ENCODE assay signal across 16 mouse cellular contexts in genomic region chr1:42353096-42353495, GRCm38 (mm10).
DNase-seq lines count a peak whose midpoint lies in the region; ATAC-seq lines count a peak whose summit lies in the region.
"Had no signal": no experiment of that assay in that cellular context is flagged by ENCODE, and none has a peak within 500 bp of the region (broad histone marks: within the 10 kb centered on the region; RNA-seq: fewer than 3 reads in every experiment).

No protein-coding gene starts in this region.

- no peaks in the 10 kb centered on the region for H3K36me3 ChIP-seq in lung, embryonic 15.5 days
- H3K36me3 ChIP-seq: embryonic facial prominence, embryonic 12.5 days; hindbrain, embryonic 15.5 days; limb, embryonic 12.5 days had no signal

- no peak for ATAC-seq in lung, embryonic 15.5 days (ENCODE audit: borderline replicate concordance, extremely low read depth, low FRiP score, low TSS enrichment)

- peak overlapping the region; percentile 35 for H3K4me2 ChIP-seq in lung, embryonic 15.5 days
- H3K4me2 ChIP-seq: embryonic facial prominence, embryonic 12.5 days; limb, embryonic 12.5 days had no signal

- H3K4me3 ChIP-seq in lung, embryonic 15.5 days: no peak overlapping the region
- H3K4me3 ChIP-seq: embryonic facial prominence, embryonic 12.5 days; hindbrain, embryonic 15.5 days; limb, embryonic 12.5 days; megakaryocyte, embryonic 14.5 days had no signal

- WGBS in lung, embryonic 15.5 days: 41% methylated on average over 8 of the region's 8 CpGs

- DNase-seq in cerebellum, postnatal 10 days: peak; percentile 36 to 53
- no peak for DNase-seq in cerebellum, adult 9-11 months
- peak; percentile 11 for DNase-seq in kidney, postnatal 10 days
- DNase-seq in kidney, adult 9 months: no peak
- DNase-seq in lung, adult 18-20 months: no peak
- peak; percentile 23 for DNase-seq in brain, adult 2 months (ENCODE audit: low read depth, low spot score)
- DNase-seq in thymus, postnatal 0 days (ENCODE audit: low spot score): no peak
- DNase-seq: adrenal gland, postnatal 36 days; kidney, adult 2 months; thymus, adult 18-20 months had no signal

- H3K27ac ChIP-seq in lung, embryonic 15.5 days: no peak overlapping the region
- H3K27ac ChIP-seq: embryonic facial prominence, embryonic 12.5 days had no signal

- H3K4me1 ChIP-seq in lung, embryonic 15.5 days: peaks cover 18% of the 10 kb centered on the region
- H3K4me1 ChIP-seq: megakaryocyte, embryonic 14.5 days had no signal

- H3K27me3 ChIP-seq in lung, embryonic 15.5 days: no peaks in the 10 kb centered on the region
- H3K27me3 ChIP-seq: CH12.LX; embryonic facial prominence, embryonic 12.5 days; hindbrain, embryonic 15.5 days; limb, embryonic 12.5 days; megakaryocyte, embryonic 14.5 days had no signal

- no peak overlapping the region for H3K9ac ChIP-seq in lung, embryonic 15.5 days
- H3K9ac ChIP-seq: embryonic facial prominence, embryonic 12.5 days; hindbrain, embryonic 15.5 days; limb, embryonic 12.5 days had no signal

- H3K9me3 ChIP-seq in lung, embryonic 15.5 days: no peaks in the 10 kb centered on the region
- H3K9me3 ChIP-seq: embryonic facial prominence, embryonic 12.5 days; hindbrain, embryonic 15.5 days; limb, embryonic 12.5 days had no signal

Comparison
In these comparisons a context has a peak if more than half of its experiments do, and no peak if none do; other contexts are left out.
1. DNase-seq: peak in cerebellum, postnatal 10 days (2 of 2), kidney, postnatal 10 days (single experiment) and brain, adult 2 months (single experiment); none in cerebellum, adult 9-11 months (single experiment), kidney, adult 9 months (single experiment), lung, adult 18-20 months (0 of 2) and thymus, postnatal 0 days (single experiment).